Mouse (Mus musculus): ENCODE results near the gene Egr2. TPM values are rescaled to one million over a fixed set of nuclear protein-coding genes. Genes with fewer than 3 reads are reported as not detected.

The Egr2 gene
- polyA plus RNA-seq, 1 experiment = 1.4 TPM

DNA sequence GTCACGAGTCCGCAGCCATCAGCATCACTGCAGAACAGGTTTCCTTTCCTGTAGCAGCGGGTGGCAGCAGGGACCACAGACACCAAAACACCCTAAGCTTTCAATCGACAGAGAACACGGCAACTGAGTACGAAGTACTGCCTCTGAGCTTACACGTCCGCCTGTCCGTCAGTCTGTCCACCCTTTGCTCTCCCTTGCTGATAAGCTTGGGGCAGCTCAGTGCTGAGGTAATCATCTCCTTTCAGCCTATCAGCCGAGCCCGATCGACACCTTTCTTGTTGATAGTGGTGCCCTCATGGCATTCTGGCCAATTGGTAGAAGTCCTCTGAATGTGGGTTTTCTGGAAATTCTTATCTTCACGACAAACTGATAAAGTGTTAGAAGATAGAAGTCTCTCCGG is 36.2 kb downstream of the Egr2 start:
- no peak for TF ChIP-seq CTCF (IDR thresholded peaks at IDR 0.05; ENCODE audit: borderline replicate concordance, extremely low read depth, insufficient read depth, insufficient read length)
- TF ChIP-seq POLR2A (IDR thresholded peaks at IDR 0.05; ENCODE audit: borderline replicate concordance, extremely low read depth, insufficient read depth, insufficient read length, poor library complexity, severe bottlenecking) = no peak
- DNase-seq (ENCODE audit: low read depth) = no peak

GRCm38 (mm10) chr10:67573310-67573709 is 38.0 kb downstream of the Egr2 start:
- peak; percentile 20 for DNase-seq (ENCODE audit: low read depth)
- TF ChIP-seq POLR2A (IDR thresholded peaks at IDR 0.05; ENCODE audit: borderline replicate concordance, extremely low read depth, insufficient read depth, insufficient read length, poor library complexity, severe bottlenecking) = no peak
- TF ChIP-seq CTCF (IDR thresholded peaks at IDR 0.05; ENCODE audit: borderline replicate concordance, extremely low read depth, insufficient read depth, insufficient read length) = no peak

- no peak for DNase-seq (ENCODE audit: low read depth)
- TF ChIP-seq CTCF (IDR thresholded peaks at IDR 0.05; ENCODE audit: borderline replicate concordance, extremely low read depth, insufficient read depth, insufficient read length) (no peak), POLR2A (IDR thresholded peaks at IDR 0.05; ENCODE audit: borderline replicate concordance, extremely low read depth, insufficient read depth, insufficient read length, poor library complexity, severe bottlenecking) (no peak)
These were observed 44.6 kb downstream of the Egr2 start for GRCm38 (mm10) chr10:67579830-67580229.

DNA sequence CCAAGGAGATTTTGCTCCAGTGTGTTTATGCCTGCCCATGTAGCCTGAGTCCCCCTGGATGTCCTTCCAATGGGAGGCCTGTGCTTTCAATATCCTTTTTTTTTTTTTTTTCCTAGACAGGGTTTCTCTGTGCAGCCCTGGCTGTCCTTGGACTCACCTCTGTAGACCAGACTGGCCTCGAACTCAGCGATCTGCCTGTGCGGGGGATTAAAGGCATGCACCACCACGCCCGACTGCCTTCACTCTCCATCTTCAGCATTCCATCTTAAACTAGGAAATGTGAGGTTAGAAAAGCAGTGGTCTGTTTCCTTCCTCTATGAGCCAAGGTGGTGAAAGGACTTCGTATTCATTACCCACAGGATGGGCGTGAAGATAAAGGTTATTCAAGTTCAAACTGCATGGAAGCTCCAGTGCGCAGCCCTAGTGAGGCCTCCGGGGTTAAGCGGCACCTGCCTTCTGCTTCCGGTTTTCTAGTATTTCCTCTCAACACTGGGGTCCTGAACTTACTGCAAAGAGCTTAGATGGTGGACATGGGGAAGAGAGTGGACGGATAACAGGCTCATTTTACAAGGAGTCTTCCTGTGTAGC is 46.5 kb downstream of the Egr2 start:
- TF ChIP-seq CTCF (IDR thresholded peaks at IDR 0.05; ENCODE audit: borderline replicate concordance, extremely low read depth, insufficient read depth, insufficient read length) (no peak), POLR2A (IDR thresholded peaks at IDR 0.05; ENCODE audit: borderline replicate concordance, extremely low read depth, insufficient read depth, insufficient read length, poor library complexity, severe bottlenecking) (no peak)
- DNase-seq (ENCODE audit: low read depth) = no peak

DNA sequence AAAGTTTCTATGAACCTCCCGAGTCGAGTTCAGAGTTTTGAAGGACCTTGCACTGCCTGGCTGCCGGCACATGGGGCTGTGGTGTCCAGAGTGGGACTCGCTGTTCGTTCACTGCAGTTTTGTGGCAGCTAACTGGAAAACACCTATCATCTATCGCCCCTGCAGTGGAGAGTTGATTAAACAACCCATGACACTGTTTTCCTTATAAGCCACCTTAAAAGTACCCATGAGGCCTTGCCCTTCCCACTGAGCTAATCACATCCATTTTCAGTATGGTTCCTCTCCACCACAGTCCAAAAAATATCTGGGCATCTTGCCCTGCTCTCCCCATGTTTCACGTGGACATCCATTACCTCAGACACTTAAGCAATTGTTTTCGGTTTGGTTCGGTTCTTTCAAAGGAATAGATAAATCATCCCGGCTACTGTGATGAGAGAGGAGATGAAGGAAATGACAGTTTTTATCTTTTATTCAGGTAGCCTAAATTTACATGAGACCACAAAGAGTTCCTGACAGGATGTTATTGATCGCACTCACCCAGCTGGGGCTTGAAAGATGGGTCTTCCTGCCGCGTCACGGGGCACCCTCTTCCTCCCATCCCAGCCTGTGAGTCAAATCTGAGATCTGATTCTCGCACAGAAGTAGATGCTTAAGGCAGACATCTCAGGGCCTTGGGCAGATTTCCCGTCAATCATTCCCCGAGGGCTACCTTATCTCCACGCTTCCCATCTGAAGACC is 50.8 kb downstream of the Egr2 start:
- TF ChIP-seq POLR2A (IDR thresholded peaks at IDR 0.05; ENCODE audit: borderline replicate concordance, extremely low read depth, insufficient read depth, insufficient read length, poor library complexity, severe bottlenecking) (no peak), CTCF (IDR thresholded peaks at IDR 0.05; ENCODE audit: borderline replicate concordance, extremely low read depth, insufficient read depth, insufficient read length) (no peak)
- DNase-seq (ENCODE audit: low read depth) = no peak

Other genes with a start within 250 kb of the Egr2 start
- 15.7 and 24.8 TPM in 2 replicates for gene Ado, start 13.5 kb downstream of the Egr2 start, polyA plus RNA-seq (2012; rRNA removed)